Mouse (Mus musculus): ENCODE measurements around the gene Akap7.
"Not testable (repeated sequence)": the region's sequence is repeated elsewhere in the genome, so short reads cannot be mapped to it uniquely, and the experiment has no call there.

Gene Akap7

DNA sequence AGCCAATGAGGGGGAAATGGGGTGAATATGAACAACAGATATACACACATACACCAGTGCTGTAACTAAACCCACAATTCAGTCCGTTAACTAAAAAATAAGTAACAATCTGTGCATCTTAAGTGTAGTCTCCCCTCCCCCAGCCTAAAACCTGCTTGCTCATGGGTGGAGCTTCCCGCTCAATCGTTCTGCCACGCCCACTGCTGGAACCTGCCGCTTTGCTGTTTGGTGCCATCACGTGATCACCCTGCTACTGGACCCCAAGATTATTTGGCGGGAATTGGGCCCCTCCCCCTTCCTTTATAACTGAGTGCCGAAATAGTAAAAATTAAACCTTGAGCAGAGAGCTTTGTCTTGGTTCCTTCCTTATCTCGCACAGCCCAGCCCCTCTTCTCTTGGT lies 121.4 kb downstream of the Akap7 start:
- not testable (repeated sequence) for DNase-seq (ENCODE audit: low read depth)

- no peak for DNase-seq (ENCODE audit: low read depth)
Observed at GRCm38 (mm10) chr10:25185691-25186090, 122.0 kb downstream of the Akap7 start.

- DNase-seq (ENCODE audit: low read depth) = no peak
Observed at GRCm38 (mm10) chr10:25184819-25185603, 122.7 kb downstream of the Akap7 start.

- no peak for DNase-seq (ENCODE audit: low read depth)
Observed at GRCm38 (mm10) chr10:25183271-25183670, 124.4 kb downstream of the Akap7 start.

DNA sequence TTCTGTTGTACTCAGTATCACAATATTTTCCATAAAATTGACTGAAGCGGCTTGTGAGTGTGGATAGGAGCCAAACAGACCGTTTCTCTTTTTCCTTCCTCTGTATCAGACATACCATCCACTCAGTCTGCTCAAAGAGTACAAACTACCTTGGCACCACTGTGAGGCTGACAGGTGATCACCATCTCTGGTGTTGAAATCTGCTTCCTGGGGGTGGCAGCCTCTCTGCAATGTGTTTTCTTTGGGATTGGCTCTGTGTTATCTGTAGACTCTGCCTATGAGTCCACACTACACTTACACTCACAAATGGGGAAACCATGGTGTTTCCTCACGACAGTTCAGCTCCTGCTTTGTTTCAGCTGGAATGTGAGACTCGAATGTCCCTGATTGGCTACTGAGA lies 128.6 kb downstream of the Akap7 start:
- DNase-seq (ENCODE audit: low read depth) = no peak

GRCm38 (mm10) chr10:25177270-25177669 lies 130.4 kb downstream of the Akap7 start:
- no peak for DNase-seq (ENCODE audit: low read depth)

- no peak for DNase-seq (ENCODE audit: low read depth)
Observed at GRCm38 (mm10) chr10:25174872-25175271, 132.8 kb downstream of the Akap7 start.

DNA sequence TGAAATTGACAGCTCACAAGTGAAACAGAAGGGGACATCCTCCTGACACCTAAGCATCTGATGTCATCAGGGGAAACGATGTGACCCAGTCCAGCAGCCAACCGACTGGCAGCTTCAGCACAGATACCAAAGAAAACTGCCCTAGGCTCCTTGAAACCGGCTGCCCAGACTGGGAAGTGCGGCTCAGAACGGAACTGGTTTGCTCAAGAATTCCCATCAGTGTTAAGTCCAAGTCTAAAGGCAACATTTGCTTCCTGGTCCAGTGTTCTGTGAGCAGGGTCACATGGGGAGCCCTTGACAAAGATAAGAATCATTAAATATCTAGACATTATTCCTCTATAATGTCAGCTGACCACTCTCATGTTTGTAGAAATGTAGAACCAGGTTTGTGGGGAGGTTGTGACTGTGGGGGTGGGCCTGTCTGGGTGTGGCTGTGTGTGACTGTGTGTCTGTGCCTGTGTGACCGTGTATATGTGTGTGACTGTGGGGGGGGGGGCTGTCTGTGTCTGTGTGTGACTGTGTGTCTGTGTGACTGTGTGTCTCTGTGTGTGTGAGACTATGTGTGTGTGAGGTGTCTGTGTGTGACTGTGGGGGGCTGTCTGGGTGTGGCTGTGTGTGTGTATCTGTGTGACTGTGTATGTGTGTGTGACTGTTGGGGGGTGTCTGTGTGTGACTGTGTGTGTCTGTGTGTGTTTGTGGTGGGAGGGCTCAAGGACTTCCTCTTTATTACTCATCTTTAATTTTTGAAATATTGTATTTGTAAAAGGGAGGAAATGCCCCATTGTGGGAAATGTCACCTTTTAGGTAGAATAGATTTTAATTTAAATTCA lies 140.1 kb downstream of the Akap7 start:
- DNase-seq (ENCODE audit: low read depth) = no peak

GRCm38 (mm10) chr10:25163510-25163909 lies 144.2 kb downstream of the Akap7 start:
- DNase-seq (ENCODE audit: low read depth) = not testable (repeated sequence)

GRCm38 (mm10) chr10:25161701-25162100 lies 146.0 kb downstream of the Akap7 start:
- no peak for DNase-seq (ENCODE audit: low read depth)

- no peak for DNase-seq (ENCODE audit: low read depth)
Observed at GRCm38 (mm10) chr10:25158651-25159050, 149.0 kb downstream of the Akap7 start.

- DNase-seq (ENCODE audit: low read depth) = no peak
Observed at GRCm38 (mm10) chr10:25157339-25157738, 150.3 kb downstream of the Akap7 start.

- no peak for DNase-seq (ENCODE audit: low read depth)
Observed at GRCm38 (mm10) chr10:25154225-25154624, 153.4 kb downstream of the Akap7 start.

DNA sequence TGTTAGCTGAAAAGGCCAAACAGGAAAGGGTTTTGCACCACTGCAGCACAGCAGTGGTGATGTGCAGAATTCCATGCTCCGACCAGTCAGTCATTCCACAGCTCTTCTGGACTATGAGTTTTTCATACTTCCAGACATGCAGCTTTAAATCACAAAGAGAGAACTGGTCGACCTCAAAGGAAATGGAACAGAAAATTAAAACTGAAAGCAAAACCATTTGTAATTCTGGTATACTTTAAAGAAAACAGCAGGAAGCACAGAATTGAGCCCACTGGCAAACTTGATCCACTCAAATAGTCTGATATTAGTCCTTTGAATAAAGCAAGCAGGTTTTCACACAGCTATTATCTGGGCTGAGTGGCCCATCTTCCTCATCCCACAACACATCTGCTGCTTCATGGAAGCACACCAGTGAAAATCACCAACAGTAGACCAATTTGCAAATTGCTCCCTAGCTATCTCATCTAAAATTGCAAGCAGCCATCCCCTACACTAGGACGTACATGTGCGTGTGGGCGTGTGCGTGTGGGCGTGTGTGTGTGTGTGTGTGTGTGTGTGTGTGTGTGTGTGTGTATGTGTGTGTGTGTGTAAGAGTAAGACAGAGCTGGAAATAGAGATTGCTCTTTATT lies 156.4 kb downstream of the Akap7 start:
- peak; percentile 57 for DNase-seq (ENCODE audit: low read depth)

- DNase-seq (ENCODE audit: low read depth) = no peak
Observed at GRCm38 (mm10) chr10:25145851-25146250, 161.8 kb downstream of the Akap7 start.

- no peak for DNase-seq (ENCODE audit: low read depth)
Observed at GRCm38 (mm10) chr10:25144787-25145761, 162.6 kb downstream of the Akap7 start.

GRCm38 (mm10) chr10:25141781-25142180 lies 165.9 kb downstream of the Akap7 start:
- no peak for DNase-seq (ENCODE audit: low read depth)

DNA sequence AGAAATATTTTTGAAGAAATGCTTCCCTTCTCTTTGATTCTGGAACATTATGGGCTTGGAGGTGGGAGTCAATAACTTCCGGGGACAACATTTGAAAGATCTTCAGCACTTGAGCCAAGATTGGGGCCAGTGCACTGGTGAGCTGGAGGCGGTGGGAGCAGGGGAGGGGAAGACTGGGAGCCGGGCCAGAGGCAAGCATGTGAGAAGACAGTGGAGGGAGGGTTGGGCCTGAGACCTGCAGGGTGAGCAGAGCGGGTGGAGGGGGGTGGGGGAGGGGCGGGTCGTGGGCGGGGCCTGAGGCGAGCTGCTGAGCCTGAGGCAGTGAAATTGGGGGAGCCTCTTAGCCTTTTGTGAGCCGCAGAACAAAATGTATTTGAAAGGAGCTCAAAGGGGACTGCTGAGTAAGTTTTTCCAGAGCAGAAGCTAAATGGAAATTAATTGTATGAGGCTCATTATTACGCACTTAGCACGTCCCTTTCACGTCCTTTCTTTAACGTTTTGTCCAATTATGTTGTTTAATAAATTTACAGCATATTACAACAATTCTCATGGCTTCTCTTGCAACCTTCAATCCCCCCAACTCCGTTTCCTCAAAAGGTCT lies 167.4 kb downstream of the Akap7 start:
- no peak for DNase-seq (ENCODE audit: low read depth)

DNA sequence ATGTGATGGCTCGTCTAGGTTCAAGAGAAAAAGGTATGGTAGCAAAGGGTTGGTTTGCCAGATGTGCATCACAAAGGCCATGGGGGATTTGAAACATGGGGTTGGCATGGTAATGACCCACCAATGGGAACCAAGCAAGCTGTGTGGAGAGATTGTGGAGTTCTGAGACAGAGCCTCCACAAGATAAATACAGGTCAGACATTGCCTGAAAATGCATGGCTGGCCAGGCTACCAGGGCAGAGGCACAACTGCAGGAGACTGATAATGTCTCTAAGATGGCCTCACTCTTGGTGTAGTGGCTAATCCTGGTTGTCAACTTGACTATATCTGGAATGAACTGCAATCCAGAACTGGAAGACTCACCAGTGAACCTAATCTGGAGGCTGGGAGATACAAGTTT lies 174.1 kb downstream of the Akap7 start:
- DNase-seq (ENCODE audit: low read depth) = no peak

DNA sequence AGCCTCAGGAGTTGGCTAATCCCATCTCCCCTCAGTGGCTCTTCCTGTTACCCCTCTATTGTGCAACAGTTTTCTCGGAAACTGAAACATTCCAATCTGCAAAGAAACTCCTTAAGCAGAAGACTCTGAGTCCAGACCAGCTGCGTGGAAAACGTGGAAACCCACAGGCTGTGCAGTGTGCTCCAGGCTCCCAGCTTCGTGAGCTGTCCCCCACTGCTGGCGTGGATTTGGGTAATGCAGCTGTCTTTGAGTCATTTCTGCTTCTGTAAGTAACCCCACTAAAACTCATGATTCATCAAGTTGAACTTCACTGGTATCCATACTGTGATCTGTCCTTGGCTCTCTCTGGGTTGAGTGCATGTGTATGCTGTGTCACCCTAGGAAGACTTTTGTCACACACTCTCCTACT lies 179.2 kb downstream of the Akap7 start:
- no peak for DNase-seq (ENCODE audit: low read depth)

DNA sequence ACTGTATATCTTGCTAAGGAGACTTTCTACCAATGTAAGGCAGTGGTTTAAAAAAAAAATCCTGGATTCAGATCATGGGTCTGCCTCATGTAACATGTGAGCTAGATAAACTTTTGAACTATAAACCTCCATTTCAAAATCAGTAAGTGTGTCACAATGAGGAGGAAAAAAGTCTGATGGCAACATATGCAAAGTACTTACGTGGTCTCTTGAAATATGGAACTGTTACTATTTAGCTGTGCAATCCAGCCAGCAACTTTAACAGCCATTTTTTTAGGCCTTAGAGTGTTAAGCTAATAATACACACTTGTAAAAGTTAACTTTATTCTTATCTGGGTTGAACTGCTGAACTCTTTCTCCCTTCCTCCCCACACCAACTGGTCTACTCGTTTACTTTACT lies 181.6 kb downstream of the Akap7 start:
- no peak for DNase-seq (ENCODE audit: low read depth)

All from naive thymus-derived CD4-positive, alpha-beta T cell, adult 2 months (primary cell).